Mouse (Mus musculus) spleen, postnatal 4 days (tissue): Measurements from ENCODE around the gene Il7r.
"Not testable (repeated sequence)": the region's sequence is repeated elsewhere in the genome, so short reads cannot be mapped to it uniquely, and the experiment has no call there.

ENCODE experiments used
- DNase-seq, 2 experiments: peaks; one replicate each; pipeline ENCODE4 v3.0.0; 2022; ENCODE audit warnings: low spot score in 2 of 2

Gene Il7r

DNA sequence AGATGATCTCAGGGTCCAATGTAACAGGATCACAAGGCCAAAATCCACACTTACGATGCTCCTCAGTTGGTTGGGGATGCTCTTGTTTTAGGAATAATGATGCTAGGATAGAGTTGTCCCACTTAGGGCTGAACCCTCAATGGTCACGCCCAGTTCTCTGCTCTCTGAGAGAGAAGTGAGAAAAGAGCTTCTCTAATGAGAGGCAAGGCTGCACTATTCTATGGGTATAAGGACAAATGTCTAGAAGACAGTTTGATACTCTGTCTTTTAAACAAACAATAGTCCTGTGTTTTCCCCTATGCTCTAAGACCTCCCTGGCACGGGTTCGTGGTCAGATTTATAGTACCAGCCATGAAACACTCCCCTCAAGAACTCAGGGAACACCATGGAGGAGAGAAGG lies at the start of gene Il7r:
Gene Il7r (minus strand): TSS at position 101 of the 400 bp plus-strand sequence.
- no peak for DNase-seq

DNA sequence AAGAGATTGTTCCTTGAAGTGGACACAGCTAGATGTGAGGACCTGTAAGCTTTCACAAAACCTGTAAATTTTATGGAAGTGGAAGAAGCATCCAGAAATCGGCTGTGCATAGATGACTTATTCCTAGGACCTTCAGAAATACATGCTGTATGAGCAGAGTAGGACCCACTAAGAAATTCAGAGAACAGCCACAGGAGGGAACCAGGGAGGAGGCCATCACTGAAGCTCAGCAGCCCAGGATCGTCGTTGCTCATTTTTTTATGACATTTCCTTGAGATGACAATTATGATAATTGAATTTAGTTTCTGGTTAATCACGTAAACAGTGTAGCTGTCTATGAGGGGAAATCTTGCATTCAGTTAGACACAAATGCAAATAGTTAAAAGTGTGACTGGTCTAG lies 47.3 kb upstream of the Il7r start:
- DNase-seq = no peak

DNA sequence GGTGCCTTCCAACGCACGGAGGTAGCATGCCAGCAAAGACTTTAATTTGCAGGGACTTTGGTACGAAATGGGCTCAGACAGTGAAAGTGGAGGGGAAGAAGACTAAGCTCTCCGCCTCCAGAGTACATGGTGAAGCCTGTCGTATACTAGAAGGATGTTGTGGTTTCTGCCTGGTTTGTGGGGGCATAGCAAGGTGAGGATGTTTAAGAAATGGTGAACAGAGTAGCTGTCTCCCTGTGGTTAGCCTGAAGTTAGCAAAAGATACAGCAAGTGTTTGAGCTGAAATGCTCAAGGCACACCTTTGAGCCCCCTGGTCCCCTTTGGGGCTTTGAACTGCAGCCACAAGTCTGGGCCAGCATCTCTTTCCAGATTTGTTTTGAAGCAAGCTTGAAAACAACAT lies 44.8 kb upstream of the Il7r start:
- no peak for DNase-seq

DNA sequence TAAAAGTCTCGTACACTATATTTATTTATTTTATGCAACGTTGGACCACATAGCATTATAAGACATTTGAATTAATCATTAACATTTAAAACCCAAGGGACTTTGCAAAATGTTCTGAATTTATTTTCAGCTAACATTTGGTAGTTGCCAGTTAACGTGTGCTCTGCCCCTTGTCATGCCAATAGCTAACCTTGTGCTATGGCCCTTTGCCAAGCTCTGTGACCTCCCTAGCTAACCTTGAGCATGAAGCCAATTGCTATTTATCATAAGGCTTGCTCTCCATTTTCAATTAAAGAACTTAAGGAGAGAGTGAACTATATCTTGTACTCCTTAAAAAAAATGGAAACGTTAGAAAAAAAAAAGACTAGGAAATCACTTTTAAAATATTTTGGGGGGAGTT lies 43.4 kb upstream of the Il7r start:
- no peak for DNase-seq

DNA sequence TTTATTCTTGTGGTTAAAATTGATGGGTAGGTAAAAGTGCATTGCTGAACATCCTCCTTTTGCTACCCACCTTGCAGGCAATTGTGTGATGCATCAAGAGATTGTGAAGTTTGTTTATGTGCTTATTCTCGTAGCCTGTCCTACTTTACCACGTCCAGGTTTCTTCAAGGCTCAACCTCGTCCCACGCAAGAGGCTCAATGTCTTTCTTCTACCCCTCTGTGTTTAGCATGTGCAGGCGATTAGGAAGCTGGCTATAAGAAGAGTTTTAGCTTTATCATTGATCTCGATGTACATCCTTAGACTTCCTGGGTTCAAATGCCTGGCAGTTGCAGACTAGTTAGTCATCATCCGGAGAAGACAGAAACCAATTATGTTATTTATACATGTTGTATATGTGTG lies 42.7 kb upstream of the Il7r start:
- DNase-seq = no peak

DNA sequence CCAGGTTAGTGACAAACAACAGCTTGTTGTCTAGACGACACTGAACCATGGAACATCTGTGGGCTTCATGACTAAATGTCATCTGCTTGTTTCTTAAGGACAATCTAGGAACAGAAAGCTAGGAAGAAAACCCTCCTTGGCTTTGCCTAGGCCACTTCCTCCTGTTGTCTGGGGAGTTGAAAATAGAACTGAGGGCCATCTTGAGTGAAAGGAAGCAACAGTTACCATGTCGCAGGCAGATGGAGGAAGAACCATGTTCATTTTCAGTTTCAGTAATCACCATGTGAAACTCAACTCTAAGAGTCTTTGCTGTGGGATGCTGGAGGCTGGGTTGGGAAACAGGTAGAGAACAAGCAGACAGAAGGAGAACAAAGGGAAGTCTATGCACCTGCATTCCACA lies 41.9 kb upstream of the Il7r start:
- no peak for DNase-seq

DNA sequence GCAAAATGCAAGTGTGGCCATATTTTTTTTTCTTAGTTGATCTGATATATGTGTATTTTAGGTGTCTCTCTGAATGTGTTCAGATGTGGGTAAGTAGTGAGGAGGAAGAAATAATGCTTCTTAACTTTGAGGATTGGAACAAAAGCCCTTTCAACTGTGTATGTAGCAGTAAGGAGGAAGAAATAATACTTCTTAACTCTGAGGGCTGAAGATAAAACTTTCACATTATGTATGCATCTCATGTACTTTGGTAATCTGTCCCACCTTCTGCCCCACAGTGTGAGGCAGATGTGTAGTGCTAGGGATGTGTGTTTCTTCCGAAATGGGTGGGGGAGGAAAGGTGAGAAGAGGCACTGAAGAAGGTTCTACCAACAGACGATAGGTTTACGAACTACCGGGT lies 37.3 kb upstream of the Il7r start:
- DNase-seq = no peak

DNA sequence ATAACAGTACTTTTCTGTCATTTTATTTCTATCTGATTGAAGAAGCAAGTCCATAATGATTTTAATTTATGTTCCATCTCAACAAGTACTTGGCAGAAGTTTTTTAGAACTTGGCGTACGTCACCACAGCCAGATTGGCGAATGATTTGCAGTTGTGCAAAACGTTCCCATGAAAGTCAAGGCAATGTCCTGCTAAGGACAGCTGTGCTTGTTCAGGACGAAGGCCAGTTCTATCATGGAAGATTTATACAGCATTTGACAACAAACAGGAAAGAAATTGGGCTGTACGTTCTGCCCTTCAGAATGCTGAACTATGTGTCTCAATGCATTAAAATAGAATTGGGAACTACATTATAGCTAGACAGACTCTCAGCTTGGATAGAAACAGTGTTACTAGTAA lies 35.4 kb upstream of the Il7r start:
- DNase-seq = no peak

DNA sequence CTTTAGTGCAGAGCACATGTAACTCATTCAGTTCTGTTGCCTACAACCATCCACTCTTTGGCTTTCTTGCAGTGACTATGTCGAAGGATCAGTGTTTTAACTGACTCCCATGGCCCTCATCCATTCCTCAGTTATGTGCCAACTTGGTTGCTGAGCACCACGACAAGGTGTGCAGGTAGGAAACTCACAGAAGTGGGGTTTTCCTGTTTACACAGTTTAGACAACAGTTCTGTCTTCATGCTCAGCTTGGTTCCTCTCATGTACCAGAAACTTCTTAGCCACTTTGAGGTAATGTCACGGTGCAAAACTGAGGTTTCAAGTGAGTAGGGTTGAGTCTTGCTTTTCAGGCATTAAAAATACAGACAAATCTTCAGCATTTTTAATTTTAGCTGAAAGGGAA lies 34.2 kb upstream of the Il7r start:
- no peak for DNase-seq

DNA sequence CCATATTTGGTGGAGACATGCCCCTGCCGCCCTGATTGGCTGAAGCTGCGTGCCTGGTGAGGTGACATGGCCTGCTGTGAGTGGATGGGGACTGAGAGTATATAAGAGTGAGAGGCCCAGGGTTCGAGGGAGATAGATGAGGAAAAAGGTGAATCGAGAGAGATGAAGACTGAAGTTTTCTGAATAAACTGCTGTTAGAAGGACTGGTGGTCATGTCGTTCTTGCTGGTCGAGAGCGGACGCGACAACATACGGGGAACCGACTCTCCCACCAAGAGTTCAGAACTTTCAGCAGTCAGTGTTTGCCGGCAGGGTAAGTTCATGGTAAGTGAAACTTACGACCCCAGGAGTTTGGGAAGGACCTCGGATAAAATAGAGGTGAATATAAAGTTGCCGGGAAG lies 27.3 kb upstream of the Il7r start:
- not testable (repeated sequence) for DNase-seq

DNA sequence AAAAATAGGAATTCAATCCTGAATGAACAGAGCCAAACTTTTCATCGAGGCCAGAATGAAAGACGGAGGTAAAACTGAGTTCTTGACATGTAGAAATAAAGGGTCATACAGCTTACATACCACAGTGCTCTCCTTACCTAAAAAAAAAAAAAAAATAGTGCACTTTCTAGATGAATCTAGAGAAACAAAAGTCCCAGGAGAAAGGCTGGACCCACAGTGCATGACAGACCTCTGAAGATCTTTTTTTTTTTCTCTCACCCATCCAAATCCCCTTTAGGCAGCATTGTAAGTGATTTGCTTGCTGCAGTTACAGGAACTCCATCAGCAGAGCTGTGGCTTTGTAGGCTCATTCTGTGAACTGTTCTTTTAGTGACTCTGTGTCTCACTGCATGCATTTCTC lies 19.0 kb upstream of the Il7r start:
- DNase-seq = no peak

DNA sequence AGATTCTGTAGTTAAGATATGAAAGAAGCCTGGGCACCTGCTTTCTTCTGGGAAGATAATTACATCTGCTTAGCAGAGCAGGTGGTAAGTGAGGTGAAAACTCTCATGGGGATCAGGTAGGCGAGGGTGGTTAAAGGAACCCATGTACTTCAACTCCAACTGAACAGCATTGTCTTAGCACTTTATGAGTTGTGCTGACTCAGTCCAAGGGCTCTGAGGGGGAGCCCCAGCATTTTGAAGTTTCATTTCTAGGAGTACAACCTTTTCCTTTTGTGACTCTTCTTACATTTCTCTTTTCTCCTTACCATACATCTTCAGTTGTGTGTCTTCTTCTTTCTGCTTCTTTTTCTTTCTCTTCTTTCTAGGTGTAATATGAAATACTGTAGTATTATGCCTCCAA lies 5.2 kb upstream of the Il7r start:
- DNase-seq = no peak

DNA sequence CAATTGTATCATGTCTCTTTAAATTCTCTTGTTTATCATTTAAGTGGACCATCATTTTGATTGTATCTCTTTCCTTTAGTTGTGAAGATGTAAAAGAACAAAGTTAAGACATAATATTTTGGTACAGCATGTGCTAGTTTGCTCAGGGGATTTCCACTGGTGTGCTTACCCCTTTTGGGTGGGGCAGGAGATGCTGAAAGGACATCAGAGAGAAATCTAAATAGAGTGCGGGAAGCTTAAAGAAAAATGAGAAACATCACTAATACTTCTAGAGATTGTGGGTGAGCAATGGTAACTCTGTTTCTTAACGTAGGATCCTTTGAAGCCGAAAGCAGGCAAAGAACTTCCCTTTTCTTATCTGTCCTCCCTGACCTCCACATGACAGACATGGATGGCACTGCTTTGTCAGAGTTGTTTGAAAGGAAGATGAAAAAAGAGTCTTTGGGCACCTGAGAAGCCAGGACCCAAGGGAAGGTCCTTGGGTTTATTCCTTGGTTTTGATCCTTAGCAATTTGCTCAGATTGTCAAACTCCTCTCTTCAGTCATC lies 3.5 kb upstream of the Il7r start:
- DNase-seq = no peak

DNA sequence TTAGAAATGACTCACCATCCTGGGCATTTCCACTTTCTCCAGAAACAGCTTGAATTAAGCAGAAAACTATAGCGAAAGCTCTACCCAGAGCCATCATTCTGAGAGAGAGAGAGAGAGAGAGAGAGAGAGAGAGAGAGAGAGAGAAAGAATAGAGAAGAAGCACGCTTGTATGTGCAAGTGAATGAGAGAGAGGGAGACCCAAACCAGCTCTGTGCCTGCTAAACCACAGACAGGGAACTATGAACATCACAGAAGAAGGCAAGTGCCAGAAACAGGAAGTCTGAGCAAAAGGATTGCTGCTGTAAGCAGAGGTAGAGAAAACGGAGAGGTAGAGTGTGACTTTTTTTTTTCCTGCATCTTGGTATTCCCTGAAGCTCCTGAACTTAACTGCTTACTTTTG lies 330 bp downstream of the Il7r start:
- DNase-seq = no peak

DNA sequence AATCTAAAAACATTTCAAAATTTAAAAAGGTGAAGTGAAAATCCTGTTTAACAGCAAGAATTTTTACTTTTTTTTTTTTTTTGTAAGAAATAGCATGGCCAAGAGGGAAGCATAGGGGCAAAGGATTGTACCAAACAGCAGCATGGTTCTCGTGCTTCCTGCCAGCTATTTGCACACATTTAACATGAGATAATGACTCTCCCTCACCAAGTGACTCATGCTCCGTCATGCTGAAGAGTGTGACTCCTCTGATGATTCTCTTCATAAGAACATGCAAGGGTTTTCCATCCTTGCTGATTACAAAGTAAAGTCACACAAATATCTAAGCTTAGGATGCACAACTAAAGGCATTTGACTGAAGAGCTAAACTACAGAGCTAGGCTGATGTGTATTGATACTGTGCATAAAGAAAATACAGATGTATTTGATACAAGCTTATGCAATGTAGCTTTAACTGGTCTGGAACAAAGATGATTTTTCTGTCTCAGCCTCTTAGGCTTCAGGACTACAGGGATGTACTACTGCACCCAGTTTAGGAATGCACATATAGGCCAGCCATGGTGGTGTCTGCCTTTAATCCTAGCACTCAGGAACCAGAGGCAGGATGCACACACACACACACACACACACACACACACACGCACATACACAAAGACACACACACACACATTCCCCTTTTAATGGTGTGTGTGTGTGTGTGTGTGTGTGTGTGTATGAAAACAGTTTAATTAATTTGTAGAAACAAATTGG lies 1.6 kb downstream of the Il7r start:
- DNase-seq = no peak

DNA sequence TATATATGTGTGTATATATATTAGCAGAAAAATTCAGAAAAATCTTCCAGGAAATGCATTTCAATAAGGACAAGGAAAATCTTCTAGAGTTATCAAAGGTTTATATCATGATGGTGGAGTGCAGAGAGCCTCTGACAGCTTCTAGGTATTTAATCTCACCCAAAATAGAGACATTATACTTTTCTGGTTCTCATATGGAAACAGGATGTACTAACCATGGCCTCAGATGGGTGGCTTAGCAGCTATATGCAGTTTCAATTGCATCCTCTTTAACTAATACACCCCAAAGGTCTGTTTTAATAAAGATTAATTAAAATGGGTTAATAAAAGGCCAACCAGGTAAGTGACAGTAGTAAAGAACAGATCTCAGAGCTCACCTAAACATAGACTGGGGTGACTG lies 3.6 kb downstream of the Il7r start:
- no peak for DNase-seq

DNA sequence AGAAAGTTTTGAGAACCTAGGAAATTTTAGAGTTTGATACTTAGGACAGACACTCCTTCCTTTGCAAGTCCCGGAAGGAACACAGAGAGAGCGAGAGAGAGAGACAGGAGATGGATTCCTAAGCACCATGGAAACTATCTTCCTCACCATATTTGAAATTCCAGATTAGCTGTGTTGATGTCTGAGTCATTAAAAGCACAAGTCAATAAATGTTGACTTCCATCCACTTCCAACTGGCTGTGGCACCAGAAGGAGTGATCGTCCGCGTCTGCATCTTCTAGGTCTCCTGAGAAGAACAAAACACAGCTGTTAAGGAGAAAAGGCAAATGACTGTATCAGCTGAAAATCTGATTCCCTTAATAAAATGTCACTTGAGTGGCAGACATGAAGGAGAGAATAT lies 5.1 kb downstream of the Il7r start:
- DNase-seq = no peak

DNA sequence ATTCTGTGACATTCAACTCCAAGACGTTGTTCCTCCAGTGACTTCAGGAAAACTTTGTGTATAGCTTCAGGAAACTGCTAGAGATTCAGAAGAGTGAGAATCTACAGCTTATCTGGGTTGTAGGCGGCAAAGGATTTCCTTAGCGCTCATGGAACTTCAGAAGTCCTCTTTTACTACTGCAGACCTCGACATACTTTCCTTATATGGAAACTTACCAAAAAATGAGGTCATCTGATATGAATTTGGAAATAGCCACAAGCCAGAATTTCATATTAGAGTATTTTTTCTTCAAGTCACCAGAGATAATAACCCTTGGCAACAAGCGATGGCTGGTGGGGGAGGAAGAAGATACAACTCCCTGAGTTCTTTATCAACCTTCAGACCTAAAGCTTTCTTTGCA lies 6.0 kb downstream of the Il7r start:
- DNase-seq = no peak

DNA sequence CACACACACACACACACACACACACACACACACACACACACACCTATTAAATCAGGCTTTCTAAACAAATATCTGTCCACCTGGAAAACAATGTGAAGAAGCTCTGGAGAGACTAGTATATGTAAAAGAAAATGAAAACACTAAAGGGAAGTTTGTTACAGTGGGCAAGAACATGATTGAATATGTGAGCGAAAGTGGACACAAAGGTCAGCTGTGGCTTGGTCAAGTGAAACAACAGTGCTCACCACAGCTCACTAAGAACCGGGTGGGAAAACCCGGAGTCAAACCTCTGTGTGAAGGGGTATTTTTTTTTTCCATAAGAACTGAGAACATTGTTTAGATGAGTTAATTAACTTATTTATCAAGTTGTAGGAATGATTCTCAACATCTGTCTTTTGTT lies 6.9 kb downstream of the Il7r start:
- no peak for DNase-seq

DNA sequence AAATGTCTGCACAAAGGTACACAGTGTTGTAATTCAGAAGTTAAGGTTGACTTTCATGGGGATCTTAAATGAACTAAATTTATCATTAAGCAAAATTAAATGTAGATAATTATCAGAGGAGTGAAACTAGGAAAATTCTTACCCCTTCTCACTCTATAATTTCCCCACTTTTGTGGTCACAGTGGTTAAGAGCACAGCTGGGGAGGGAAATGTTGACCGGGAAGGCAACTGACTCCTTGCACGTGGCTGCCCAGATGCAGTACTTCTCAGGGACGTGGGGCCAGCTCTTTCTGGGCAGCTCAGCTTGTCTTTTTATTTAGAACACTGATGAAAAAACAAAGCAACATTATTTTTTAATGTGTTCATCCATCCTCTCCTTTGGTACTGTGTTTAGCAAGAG lies 37.9 kb downstream of the Il7r start:
- no peak for DNase-seq

DNA sequence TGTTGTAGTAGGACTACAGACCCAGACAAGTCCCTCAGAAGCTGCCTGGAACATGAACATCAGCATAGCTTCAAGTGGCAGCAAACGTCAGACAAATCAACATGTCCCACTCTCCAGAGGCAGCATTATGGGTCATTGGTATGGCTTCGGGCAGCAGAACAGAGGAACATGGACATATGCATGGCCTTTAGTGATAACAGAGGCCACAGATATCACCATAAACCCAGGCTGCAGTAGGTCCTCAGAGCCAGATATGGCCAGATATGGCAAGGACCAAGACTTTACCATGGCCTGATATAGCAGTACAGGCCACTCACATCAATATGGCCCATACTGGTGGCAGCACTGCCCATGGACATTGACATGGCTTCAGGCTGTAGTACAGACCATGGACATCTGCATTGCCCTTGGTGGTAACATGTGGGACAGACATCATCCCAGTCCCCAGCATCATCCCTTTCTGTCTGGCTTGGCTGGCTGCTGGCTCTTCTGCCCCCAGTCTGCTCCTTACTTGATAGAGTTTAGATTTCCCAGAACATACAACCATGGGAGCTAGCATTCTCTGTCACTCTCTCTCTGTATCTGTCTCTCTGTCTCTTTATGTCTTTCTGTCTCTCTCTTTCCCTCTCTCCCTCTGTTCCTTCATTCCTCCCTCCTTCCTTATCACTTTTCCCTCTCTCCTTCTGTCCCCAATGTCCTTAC lies 40.4 kb downstream of the Il7r start:
- no peak for DNase-seq

DNA sequence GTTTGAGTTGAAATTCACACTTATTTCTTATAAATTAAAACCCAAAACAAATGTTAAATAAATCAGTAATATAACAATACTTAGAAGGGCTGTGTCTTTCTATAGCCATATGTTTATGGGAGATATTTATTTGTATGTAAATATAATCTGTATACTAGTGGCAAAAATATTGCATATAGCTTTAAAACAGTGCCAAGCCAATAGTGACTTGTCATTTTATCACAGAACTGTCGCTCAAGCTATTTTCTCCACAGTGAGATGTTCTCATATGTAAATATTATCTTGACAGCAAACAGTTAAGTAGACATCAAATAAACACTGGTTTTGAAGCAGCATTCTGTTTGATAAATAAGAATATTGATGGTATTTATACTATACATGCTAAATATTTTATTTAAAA lies 56.8 kb downstream of the Il7r start:
- no peak for DNase-seq

DNA sequence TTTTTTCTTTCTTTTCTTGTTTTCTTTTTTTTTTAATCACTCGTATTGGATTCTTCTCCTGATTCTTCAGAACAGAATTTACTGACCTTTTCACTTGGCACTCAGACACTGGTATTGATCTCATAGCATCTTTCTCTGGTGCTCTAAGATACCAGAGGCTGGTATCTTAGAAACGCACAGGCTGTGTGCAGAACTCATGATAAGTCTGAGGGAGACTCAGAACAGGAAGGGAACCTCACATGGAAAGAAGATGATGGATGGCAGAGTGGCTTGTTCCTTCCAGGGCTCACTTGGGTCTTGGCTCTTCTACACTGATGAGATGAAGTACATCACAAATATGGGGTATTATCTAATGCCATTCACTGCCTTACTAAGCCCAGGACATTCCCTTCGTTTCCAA lies 57.4 kb downstream of the Il7r start:
- DNase-seq = peak in 1 of 2 experiments; percentile 40
